Mouse (Mus musculus) CH12.LX (cell line): ENCODE results near the gene Prkar2a. TPM values are rescaled to one million over a fixed set of nuclear protein-coding genes. Genes with fewer than 3 reads are reported as not detected.

ENCODE experiments used
- DNase-seq: peaks from one replicate; pipeline ENCODE4 v3.0.0-alpha.2; 2013; ENCODE audit errors: extremely low read depth
- H3K27ac ChIP-seq: 2 replicates; pipeline ENCODE4 v1.5.1; 2012; ENCODE audit warnings: low read depth, mild to moderate bottlenecking, control low read depth, moderate library complexity; ENCODE audit not compliant: insufficient read depth
- H3K27me3 ChIP-seq: replicated peaks from 2 replicates; pipeline ENCODE3; 2012; ENCODE audit warnings: inconsistent platforms
- H3K36me3 ChIP-seq, 2 experiments: replicated peaks in 1 of 2; 2 replicates each; pipeline versions ENCODE3 to v1.6.1; 2012; ENCODE audit warnings: inconsistent platforms in 1 of 2, low read length in 1 of 2, mild to moderate bottlenecking in 1 of 2, mixed read lengths in 1 of 2, moderate library complexity in 1 of 2; ENCODE audit not compliant: control insufficient read depth in 1 of 2, insufficient read depth in 1 of 2
- H3K4me1 ChIP-seq, 2 experiments: 2 replicates each; pipeline ENCODE4 v1.6.1; 2012; ENCODE audit warnings: inconsistent platforms in 1 of 2, moderate library complexity in 1 of 2; ENCODE audit not compliant: insufficient read depth in 2 of 2, control insufficient read depth in 1 of 2
- H3K4me2 ChIP-seq: 2 replicates; pipeline ENCODE4 v1.6.1; 2012; ENCODE audit warnings: low read depth, mild to moderate bottlenecking, control low read depth; ENCODE audit not compliant: poor library complexity, insufficient read depth, severe bottlenecking
- H3K4me3 ChIP-seq, 3 experiments: fragments of 150-350 bp in 1 of 3; sonication (generic) in 1 of 3; replicated peaks in 1 of 3; 2 replicates each; pipeline versions ENCODE3 to v1.5.1; 2011 to 2012; ENCODE audit warnings: low read depth in 2 of 3, low read length in 2 of 3, mild to moderate bottlenecking in 2 of 3, moderate library complexity in 2 of 3, control low read depth in 1 of 3, improper control_type of control experiment in 1 of 3, inconsistent platforms in 1 of 3, mixed read lengths in 1 of 3; ENCODE audit not compliant: poor library complexity in 1 of 3
- H3K79me2 ChIP-seq: replicated peaks from 2 replicates; pipeline ENCODE4 v1.6.1; 2012; ENCODE audit warnings: mild to moderate bottlenecking, moderate library complexity; ENCODE audit not compliant: control insufficient read depth, poor library complexity, insufficient read depth, severe bottlenecking; ENCODE audit errors: extremely low read depth
- H3K9ac ChIP-seq: 2 replicates; pipeline ENCODE4 v1.6.1; 2012; ENCODE audit warnings: low read depth, mild to moderate bottlenecking, control low read depth, moderate library complexity; ENCODE audit not compliant: insufficient read depth
- H3K9me3 ChIP-seq: replicated peaks from 2 replicates; pipeline ENCODE3; 2012; ENCODE audit warnings: low read length, inconsistent platforms, mixed read lengths
- BHLHE40 ChIP-seq: IDR thresholded peaks from 2 replicates; pipeline ENCODE4 v1.6.1; 2011; ENCODE audit warnings: mild to moderate bottlenecking, low read depth, low read length, improper control_type of control experiment
- ELF1 ChIP-seq: IDR thresholded peaks from 2 replicates; pipeline ENCODE4 v1.6.1; 2014; ENCODE audit warnings: low read depth, mild to moderate bottlenecking, inconsistent platforms, low read length, improper control_type of control experiment
- GABPA ChIP-seq: IDR thresholded peaks from 2 replicates; pipeline ENCODE4 v1.6.1; 2012; ENCODE audit warnings: low read depth, low read length, improper control_type of control experiment, inconsistent platforms; ENCODE audit not compliant: insufficient replicate concordance
- HCFC1 ChIP-seq: IDR thresholded peaks from 2 replicates; pipeline ENCODE4 v1.6.1; 2012; ENCODE audit warnings: low read depth, mild to moderate bottlenecking, inconsistent platforms, low read length, improper control_type of control experiment
- IRF4 ChIP-seq: IDR thresholded peaks from 2 replicates; pipeline ENCODE4 v1.6.1; 2014; ENCODE audit warnings: low read depth, mild to moderate bottlenecking, inconsistent platforms, low read length, improper control_type of control experiment
- JUND ChIP-seq: conservative IDR thresholded peaks from 2 replicates; pipeline ENCODE4 v1.6.1; 2011; ENCODE audit warnings: low read depth, low read length, improper control_type of control experiment
- KAT2A ChIP-seq: IDR thresholded peaks from 2 replicates; pipeline ENCODE4 v1.6.1; 2012; ENCODE audit warnings: low read length, improper control_type of control experiment, inconsistent platforms; ENCODE audit not compliant: insufficient replicate concordance
- MAFK ChIP-seq: IDR thresholded peaks from 2 replicates; pipeline ENCODE4 v1.6.1; 2011; ENCODE audit warnings: low read length, improper control_type of control experiment; ENCODE audit not compliant: insufficient replicate concordance
- MAX ChIP-seq: IDR thresholded peaks from 2 replicates; pipeline ENCODE4 v1.6.1; 2011; ENCODE audit warnings: low read length, improper control_type of control experiment
- MAZ ChIP-seq: IDR thresholded peaks from 2 replicates; pipeline ENCODE4 v1.6.1; 2012; ENCODE audit warnings: low read depth, mild to moderate bottlenecking, inconsistent platforms, low read length, improper control_type of control experiment, moderate library complexity
- MEF2A ChIP-seq: IDR thresholded peaks from 2 replicates; pipeline ENCODE4 v1.6.1; 2014; ENCODE audit warnings: low read depth, mild to moderate bottlenecking, inconsistent platforms, low read length, improper control_type of control experiment, borderline replicate concordance
- MXI1 ChIP-seq: IDR thresholded peaks from 2 replicates; pipeline ENCODE4 v1.6.1; 2011; ENCODE audit warnings: mild to moderate bottlenecking, low read depth, low read length, improper control_type of control experiment
- MYC ChIP-seq: IDR thresholded peaks from 2 replicates; pipeline ENCODE4 v1.6.1; 2011; ENCODE audit warnings: low read depth, mild to moderate bottlenecking, improper control_type of control experiment, low read length
- NELFE ChIP-seq: IDR thresholded peaks from 2 replicates; pipeline ENCODE4 v1.6.1; 2011; ENCODE audit warnings: low read depth, low read length, improper control_type of control experiment
- PAX5 ChIP-seq: IDR thresholded peaks from 2 replicates; pipeline ENCODE4 v1.6.1; 2012; ENCODE audit warnings: low read length, inconsistent platforms, mixed read lengths
- POLR2A ChIP-seq: IDR thresholded peaks from 2 replicates; pipeline ENCODE4 v1.6.1; 2011; ENCODE audit warnings: low read depth, mild to moderate bottlenecking, improper control_type of control experiment, low read length
- POLR2AphosphoS2 ChIP-seq: IDR thresholded peaks from 2 replicates; pipeline ENCODE4 v1.6.1; 2011; ENCODE audit warnings: low read depth, low read length, improper control_type of control experiment
- RAD21 ChIP-seq: IDR thresholded peaks from 2 replicates; pipeline ENCODE4 v1.6.1; 2011; ENCODE audit warnings: low read depth, mild to moderate bottlenecking, low read length, improper control_type of control experiment, moderate library complexity
- SIN3A ChIP-seq: IDR thresholded peaks from 2 replicates; pipeline ENCODE4 v1.6.1; 2012; ENCODE audit warnings: low read length, improper control_type of control experiment, inconsistent platforms
- TBP ChIP-seq: conservative IDR thresholded peaks from 2 replicates; pipeline ENCODE4 v1.6.1; 2011; ENCODE audit warnings: low read depth, low read length, improper control_type of control experiment
- TCF12 ChIP-seq: IDR thresholded peaks from 2 replicates; pipeline ENCODE4 v1.6.1; 2014; ENCODE audit warnings: low read depth, mild to moderate bottlenecking, inconsistent platforms, low read length, improper control_type of control experiment
- UBTF ChIP-seq: IDR thresholded peaks from 2 replicates; pipeline ENCODE4 v1.6.1; 2012; ENCODE audit warnings: low read depth, mild to moderate bottlenecking, inconsistent platforms, low read length, improper control_type of control experiment, moderate library complexity
- USF2 ChIP-seq: conservative IDR thresholded peaks from 2 replicates; pipeline ENCODE4 v1.6.1; 2011; ENCODE audit warnings: low read depth, low read length, improper control_type of control experiment
- ZC3H11A ChIP-seq: IDR thresholded peaks from 2 replicates; pipeline ENCODE4 v1.6.1; 2012; ENCODE audit warnings: low read depth, mild to moderate bottlenecking, inconsistent platforms, low read length, improper control_type of control experiment
- ZKSCAN1 ChIP-seq: IDR thresholded peaks from 2 replicates; pipeline ENCODE4 v1.6.1; 2012; ENCODE audit warnings: low read depth, inconsistent platforms, low read length, improper control_type of control experiment, borderline replicate concordance
- ZMIZ1 ChIP-seq: IDR thresholded peaks from 2 replicates; pipeline ENCODE4 v1.6.1; 2012; ENCODE audit warnings: low read depth, mild to moderate bottlenecking, inconsistent platforms, low read length, improper control_type of control experiment
- ZNF384 ChIP-seq: IDR thresholded peaks from 2 replicates; pipeline ENCODE4 v1.6.1; 2012; ENCODE audit warnings: low read depth, low read length, improper control_type of control experiment, inconsistent platforms
- dilution Hi-C: fragments of 300-500 bp; cut with MboI; formaldehyde crosslinking; loops from 2 replicates; pipeline ENCODE4 v1.14.3; 2020; ENCODE audit warnings: low sequenced_read_pairs; ENCODE audit not compliant: extremely low pct_unique_long_range_greater_than_20kb, extremely low pct_ligation_motif_present
- in situ Hi-C: fragments of 300-500 bp; cut with MboI; formaldehyde crosslinking; loops from 3 replicates; pipeline ENCODE4 v1.14.3; 2019; ENCODE audit warnings: low sequenced_read_pairs, low pct_ligation_motif_present, low pct_unique_long_range_greater_than_20kb, mixed read lengths
- polyA plus RNA-seq: library from polyadenylated mRNA; unstranded; fragments of >175 nt; gene quantifications from 2 replicates; pipeline ENCODE4 v1.2.1, GENCODE M21; 2012; ENCODE audit warnings: low read depth; ENCODE audit not compliant: insufficient read length
- total RNA-seq, 2 experiments: library from RNA; depleted of rRNA; stranded (reverse); fragments of 300-350 nt in 1 of 2; fragments of >200 nt in 1 of 2; gene quantifications; 2 replicates each; pipeline ENCODE4 v1.2.3; 2012 to 2014

Gene Prkar2a
- total and polyA plus RNA-seq, 3 experiments: 13.6 to 44.4 (median 14.9) TPM

DNA sequence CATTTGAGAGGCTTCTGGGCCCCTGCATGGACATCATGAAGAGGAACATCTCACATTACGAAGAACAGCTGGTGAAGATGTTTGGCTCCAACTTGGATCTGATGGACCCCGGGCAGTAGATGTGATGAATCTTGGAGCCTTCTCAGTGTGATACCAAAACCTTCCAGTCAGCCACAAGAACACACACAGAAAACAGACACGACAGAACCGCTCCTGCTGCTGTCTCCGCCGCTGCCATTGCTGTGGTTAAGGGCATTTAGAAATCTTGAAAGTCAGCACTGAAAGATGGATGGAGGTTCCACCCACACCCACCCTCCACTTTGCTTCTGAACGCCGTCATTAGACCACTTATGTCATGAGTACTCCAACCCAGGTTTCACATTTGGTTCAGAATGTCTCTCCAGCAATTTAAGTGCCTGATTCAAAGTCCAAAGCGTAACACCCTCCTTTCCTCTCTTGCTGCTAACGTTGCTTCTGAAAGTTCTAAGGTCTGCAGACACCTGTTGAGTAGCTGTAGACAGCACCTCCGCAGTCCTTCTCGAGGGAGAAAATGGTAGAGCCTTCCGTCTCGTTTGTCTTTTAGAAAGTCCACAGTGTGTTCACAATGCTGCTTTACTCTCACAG is 57.9 kb downstream of the Prkar2a start:
- H3K4me3 ChIP-seq: no peak overlapping the region
- H3K79me2 ChIP-seq: no peaks in the 10 kb centered on the region
- H3K9ac ChIP-seq: no peak overlapping the region
- dilution Hi-C loops (no loop called here), in situ Hi-C loops (no loop called here)
- peaks cover 49 to 81% of the 10 kb centered on the region in 2 experiments for H3K36me3 ChIP-seq
- no peak overlapping the region for H3K4me2 ChIP-seq
- no peaks in the 10 kb centered on the region for H3K9me3 ChIP-seq
- no peaks in the 10 kb centered on the region for H3K4me1 ChIP-seq
- no peaks in the 10 kb centered on the region for H3K27me3 ChIP-seq
- no peak overlapping the region for H3K27ac ChIP-seq
- TF ChIP-seq JUND (no peak), MXI1 (no peak), PAX5 (no peak), UBTF (no peak), TCF12 (no peak), MYC (no peak), ZC3H11A (no peak), MAFK (no peak), KAT2A (no peak), ZMIZ1 (no peak), MAZ (no peak), POLR2AphosphoS2 (no peak), ELF1 (no peak), GABPA (no peak), SIN3A (no peak), BHLHE40 (no peak), USF2 (no peak), ZKSCAN1 (no peak), MAX (no peak), MEF2A (no peak)
- no peak for DNase-seq

DNA sequence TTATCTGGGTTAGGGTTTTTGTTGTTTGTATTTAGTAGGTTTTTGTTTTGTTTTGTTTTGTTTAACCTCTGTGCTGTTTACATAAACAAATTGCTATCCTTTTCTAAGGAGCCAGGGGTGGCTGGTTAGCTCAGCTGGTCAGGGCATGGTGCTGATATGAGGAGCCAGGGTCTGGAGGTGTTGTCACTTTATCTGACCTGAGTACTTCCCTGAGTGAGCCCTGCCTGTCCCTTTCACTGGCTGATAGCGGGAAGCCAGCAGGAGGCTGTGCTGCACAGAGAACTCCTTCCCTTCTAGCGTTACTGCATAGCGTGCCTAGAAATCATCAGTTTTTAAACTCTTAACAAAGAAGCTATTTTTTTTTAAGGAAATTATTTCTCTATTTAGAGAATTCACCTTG is 58.6 kb downstream of the Prkar2a start:
- DNase-seq: no peak
- dilution Hi-C loops: no loop called here
- H3K4me2 ChIP-seq: no peak overlapping the region
- no peaks in the 10 kb centered on the region for H3K79me2 ChIP-seq
- H3K4me3 ChIP-seq: no peak overlapping the region
- no peak overlapping the region for H3K27ac ChIP-seq
- no peaks in the 10 kb centered on the region for H3K27me3 ChIP-seq
- in situ Hi-C loops: no loop called here
- H3K36me3 ChIP-seq: peaks cover 49 to 74% of the 10 kb centered on the region in 2 experiments
- no peak overlapping the region for H3K9ac ChIP-seq
- TF ChIP-seq HCFC1: no peak
- no peak for TF ChIP-seq KAT2A
- no peak for TF ChIP-seq MAX
- TF ChIP-seq MEF2A: no peak
- TF ChIP-seq USF2: no peak
- TF ChIP-seq GABPA: no peak
- no peak for TF ChIP-seq TCF12
- TF ChIP-seq MAFK: no peak
- TF ChIP-seq MYC: no peak
- TF ChIP-seq TBP: no peak
- TF ChIP-seq IRF4: no peak
- no peak for TF ChIP-seq ZMIZ1
- TF ChIP-seq NELFE: no peak
- TF ChIP-seq ZKSCAN1: no peak
- TF ChIP-seq PAX5: no peak
- TF ChIP-seq ZNF384: no peak
- TF ChIP-seq RAD21: no peak
- TF ChIP-seq POLR2A: no peak
- no peak for TF ChIP-seq MXI1
- no peaks in the 10 kb centered on the region for H3K9me3 ChIP-seq
- no peaks in the 10 kb centered on the region for H3K4me1 ChIP-seq
